Mouse (Mus musculus): ENCODE results near the gene Rarres2. TPM values are rescaled to one million over a fixed set of nuclear protein-coding genes. Genes with fewer than 3 reads are reported as not detected.

The Rarres2 gene
- total and polyA plus RNA-seq, 3 experiments = not detected

DNA sequence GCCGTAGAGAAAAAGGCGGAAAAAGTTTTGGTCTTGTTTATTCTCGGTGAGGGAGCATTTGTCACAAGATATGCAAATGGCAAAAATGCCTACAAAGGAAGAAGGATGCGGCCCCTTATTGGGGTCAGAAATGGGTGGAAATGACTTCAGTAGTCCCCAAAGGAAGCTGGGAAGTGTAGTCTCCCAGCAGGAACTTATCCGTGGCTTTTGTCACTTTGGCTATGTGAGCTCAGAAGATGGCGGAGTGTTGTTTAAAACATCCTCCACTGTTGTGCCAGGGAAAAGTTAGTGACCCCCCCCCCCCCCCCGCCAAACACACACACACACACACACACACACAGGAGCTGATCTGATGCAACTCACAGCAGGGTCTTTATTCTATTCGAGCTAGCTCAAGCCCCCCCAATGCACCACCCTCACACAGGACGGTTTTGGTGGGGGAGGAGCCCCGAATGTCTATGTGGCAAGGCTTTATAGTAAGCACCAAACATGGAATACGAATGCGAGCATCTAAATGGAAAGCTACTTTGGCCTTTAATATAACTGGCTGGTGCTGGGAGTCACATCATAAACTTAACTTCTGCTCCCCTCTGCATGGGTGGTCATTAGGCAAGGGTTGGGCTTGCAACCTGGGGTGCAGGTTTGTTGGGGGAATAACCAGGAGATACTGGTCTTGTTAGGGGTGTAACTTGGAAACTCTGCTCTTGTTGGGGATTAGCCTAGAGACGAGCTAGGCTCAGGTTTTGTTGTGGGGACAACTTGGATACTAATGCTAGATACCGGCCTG is 17.3 kb downstream of the Rarres2 start:
- no peak for TF ChIP-seq GABPA (IDR thresholded peaks at IDR 0.05; ENCODE audit: low read depth, low read length)
- TF ChIP-seq MAFK (IDR thresholded peaks at IDR 0.05; ENCODE audit: borderline replicate concordance, low read depth, low read length) = no peak
- TF ChIP-seq ZC3H11A (IDR thresholded peaks at IDR 0.05; ENCODE audit: low read depth, low read length) = no peak
- TF ChIP-seq ETS1 (IDR thresholded peaks at IDR 0.05; ENCODE audit: low read depth, low read length) = no peak
- TF ChIP-seq ZKSCAN1 (IDR thresholded peaks at IDR 0.05; ENCODE audit: low read depth, low read length) = no peak
- TF ChIP-seq TCF12 (IDR thresholded peaks at IDR 0.05; ENCODE audit: low read depth, low read length) = no peak
- no peaks in the 10 kb centered on the region for H3K79me2 ChIP-seq (ENCODE audit: control insufficient read depth, insufficient read depth, low read length, poor library complexity)
- H3K27ac ChIP-seq (ENCODE audit: control insufficient read depth, low read depth, low read length) = no peak overlapping the region

GRCm38 (mm10) chr6:48554280-48555103 is 18.1 kb downstream of the Rarres2 start, which contains the start of gene Lrrc61:
Gene Lrrc61, plus strand, starts transcription at chr6:48554796.
- TF ChIP-seq SMC3 (IDR thresholded peaks at IDR 0.05; ENCODE audit: low read depth, low read length) (no peak), JUND (IDR thresholded peaks at IDR 0.05; ENCODE audit: low read depth, low read length) (no peak), TBP (IDR thresholded peaks at IDR 0.05; ENCODE audit: low read depth, low read length) (no peak), MAX (IDR thresholded peaks at IDR 0.05; ENCODE audit: low read length) (no peak), ZKSCAN1 (IDR thresholded peaks at IDR 0.05; ENCODE audit: low read depth, low read length) (no peak), MXI1 (IDR thresholded peaks at IDR 0.05; ENCODE audit: low read depth, low read length) (no peak), USF2 (IDR thresholded peaks at IDR 0.05; ENCODE audit: borderline replicate concordance in 1 of 2, insufficient read depth in 1 of 2, low read depth in 1 of 2, low read length in 2 of 2) (no peak), SIN3A (IDR thresholded peaks at IDR 0.05; ENCODE audit: low read length) (no peak), KAT2A (conservative IDR thresholded peaks at IDR 0.05; ENCODE audit: low read depth, low read length) (no peak), GABPA (IDR thresholded peaks at IDR 0.05; ENCODE audit: low read depth, low read length) (no peak), RCOR1 (IDR thresholded peaks at IDR 0.05; ENCODE audit: low read depth, low read length) (no peak), POLR2A (IDR thresholded peaks at IDR 0.05; ENCODE audit: control insufficient read depth in 1 of 2, insufficient read depth in 1 of 2, low read depth in 1 of 2, low read length in 2 of 2, poor library complexity in 1 of 2) (no peak), MAFK (IDR thresholded peaks at IDR 0.05; ENCODE audit: borderline replicate concordance, low read depth, low read length) (no peak)
- no peak for DNase-seq (ENCODE audit: low read depth, low spot score)

More for the DNA sequence above, 17.3 kb downstream of the Rarres2 start:
- Histone ChIP-seq H3K4me3 (ENCODE audit: control insufficient read depth in 1 of 2, insufficient read depth in 1 of 2, low read depth in 2 of 2, low read length in 2 of 2) (no peak overlapping the region), H3K9ac (ENCODE audit: control insufficient read depth, low read depth, low read length, poor library complexity, severe bottlenecking) (no peak overlapping the region), H3K36me3 (ENCODE audit: control insufficient read depth in 1 of 2, insufficient read depth in 2 of 2, low read length in 2 of 2) (no peaks in the 10 kb centered on the region), H3K27me3 (ENCODE audit: control insufficient read depth in 1 of 2, insufficient read depth in 2 of 2, low read length in 2 of 2) (no peaks in the 10 kb centered on the region), H3K4me1 (ENCODE audit: control insufficient read depth in 1 of 2, insufficient read depth in 2 of 2, low read length in 2 of 2) (no peaks in the 10 kb centered on the region), H3K9me3 (replicated peaks; ENCODE audit: insufficient read depth, low read length) (no peaks in the 10 kb centered on the region)
- no peak for DNase-seq (ENCODE audit: low read depth, low spot score)

More at GRCm38 (mm10) chr6:48554280-48555103, 18.1 kb downstream of the Rarres2 start, which contains the start of gene Lrrc61:
- Histone ChIP-seq H3K9ac (ENCODE audit: control insufficient read depth, low read depth, low read length, poor library complexity, severe bottlenecking) (no peak within 1 kb of the TSS), H3K36me3 (ENCODE audit: control insufficient read depth in 1 of 2, insufficient read depth in 2 of 2, low read length in 2 of 2) (no peaks in the 10 kb centered on the region), H3K9me3 (replicated peaks; ENCODE audit: insufficient read depth, low read length) (no peaks in the 10 kb centered on the region), H3K27me3 (ENCODE audit: control insufficient read depth in 1 of 2, insufficient read depth in 2 of 2, low read length in 2 of 2) (no peaks in the 10 kb centered on the region), H3K4me3 (ENCODE audit: control insufficient read depth in 1 of 2, insufficient read depth in 1 of 2, low read depth in 2 of 2, low read length in 2 of 2) (no peak within 1 kb of the TSS), H3K79me2 (ENCODE audit: control insufficient read depth, insufficient read depth, low read length, poor library complexity) (no peaks in the 10 kb centered on the region), H3K4me1 (ENCODE audit: control insufficient read depth in 1 of 2, insufficient read depth in 2 of 2, low read length in 2 of 2) (no peaks in the 10 kb centered on the region), H3K27ac (ENCODE audit: control insufficient read depth, low read depth, low read length) (no peak within 1 kb of the TSS)
